Mouse (Mus musculus) forebrain, embryonic 13.5 days (tissue): Measurements from ENCODE around the gene Arid3a. TPM values are rescaled to one million over a fixed set of nuclear protein-coding genes. Genes with fewer than 3 reads are reported as not detected.

Experiments
- ATAC-seq: fragments of 200-750 bp; cut with Nextera tagmentation; 2 replicates; pipeline ENCODE4 v1.8.0; 2017
- H3K27ac ChIP-seq: fragments of 300-500 bp; sonication (generic); 2 replicates; pipeline ENCODE4 v1.5.1; 2015; ENCODE audit warnings: inconsistent platforms, mild to moderate bottlenecking, moderate library complexity
- H3K27me3 ChIP-seq: fragments of 300-500 bp; sonication (generic); 2 replicates; pipeline ENCODE4 v1.6.1; 2015; ENCODE audit warnings: mild to moderate bottlenecking, inconsistent platforms
- H3K36me3 ChIP-seq: fragments of 300-500 bp; sonication (generic); 2 replicates; pipeline ENCODE4 v1.6.1; 2015; ENCODE audit warnings: mild to moderate bottlenecking, inconsistent platforms; ENCODE audit not compliant: poor library complexity, severe bottlenecking
- H3K4me1 ChIP-seq: fragments of 300-500 bp; sonication (generic); 2 replicates; pipeline ENCODE4 v1.6.1; 2015; ENCODE audit warnings: inconsistent platforms
- H3K4me2 ChIP-seq: fragments of 300-500 bp; sonication (generic); 2 replicates; pipeline ENCODE4 v1.6.1; 2015; ENCODE audit warnings: inconsistent platforms, mild to moderate bottlenecking, moderate library complexity
- H3K4me3 ChIP-seq: fragments of 300-500 bp; sonication (generic); 2 replicates; pipeline ENCODE4 v1.5.1; 2015; ENCODE audit warnings: mild to moderate bottlenecking, inconsistent platforms
- H3K9ac ChIP-seq: fragments of 300-500 bp; sonication (generic); 2 replicates; pipeline ENCODE4 v1.6.1; 2015; ENCODE audit warnings: mild to moderate bottlenecking, inconsistent platforms
- H3K9me3 ChIP-seq: fragments of 300-500 bp; sonication (generic); replicated peaks from 2 replicates; pipeline ENCODE4 v1.6.1; 2016; ENCODE audit warnings: inconsistent platforms
- WGBS: fragments of 180-500 bp; shearing (Covaris S2); methylation state at CpG from one replicate; pipeline ENCODE4 v1.1.7; 2015; 5-methylcytosine and 5-hydroxymethylcytosine counted together
- polyA plus RNA-seq: library from polyadenylated mRNA; unstranded; fragments of >200 nt; fragmentation: Nextera tagmentation; extraction: Ambion mirVana; gene quantifications from 2 replicates; pipeline ENCODE4 v1.2.1, GENCODE M21; 2015

Arid3a gene
- polyA plus RNA-seq, 1 experiment from 2014 or later: 2.5 TPM

- no peak overlapping the region for H3K27ac ChIP-seq
Measured at GRCm38 (mm10) chr10:79987771-79988505, 61.1 kb downstream of the Arid3a start.

DNA sequence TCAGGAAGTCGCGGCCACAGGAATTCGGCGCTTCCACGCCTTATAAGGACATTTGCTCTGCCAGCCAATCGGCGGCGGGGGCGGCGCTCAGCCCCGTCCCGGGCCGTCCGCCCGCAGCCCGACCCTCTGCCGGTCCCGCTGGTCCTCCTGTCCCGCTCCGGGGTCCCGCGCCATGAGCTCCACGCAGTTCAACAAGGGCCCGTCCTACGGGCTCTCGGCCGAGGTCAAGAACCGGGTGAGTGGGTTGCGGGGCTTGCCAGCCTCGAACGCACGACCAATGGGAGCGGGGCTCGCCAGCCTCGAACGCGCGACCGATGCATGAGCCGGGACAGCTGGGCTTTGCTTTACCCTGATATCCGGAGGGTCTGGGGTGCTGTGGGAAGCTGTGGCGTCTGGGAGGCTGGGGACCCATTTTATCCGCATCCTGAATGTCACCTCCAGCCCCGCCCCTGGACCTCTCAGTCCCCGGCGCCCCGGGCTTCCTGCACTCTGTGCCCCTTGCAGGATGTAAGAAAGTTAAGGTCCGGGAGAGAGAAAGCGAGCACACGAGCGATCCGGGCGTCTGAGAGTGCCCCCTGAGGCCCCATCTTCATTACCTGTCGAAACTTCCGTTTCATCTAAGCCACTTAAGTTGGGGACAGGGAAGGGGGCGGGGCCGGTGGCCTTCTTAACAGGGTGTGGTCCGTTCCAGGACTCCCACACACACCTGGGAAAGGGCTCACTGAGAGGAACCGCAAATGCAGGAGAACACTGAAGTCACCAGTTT is 61.8 kb downstream of the Arid3a start, which contains the start of gene Cnn2:
Gene Cnn2, plus strand, starts transcription at position 79 of the 766 bp plus-strand sequence.
- WGBS: 2% methylated on average over 42 of the region's 59 CpGs
- no peak for ATAC-seq
- Histone ChIP-seq H3K27me3 (peaks cover 48% of the 10 kb centered on the region), H3K36me3 (no peaks in the 10 kb centered on the region), H3K9ac (peak within 1 kb of the TSS; percentile 60), H3K4me3 (peak within 1 kb of the TSS; percentile 42), H3K9me3 (peaks cover 11% of the 10 kb centered on the region), H3K4me1 (peaks cover 22% of the 10 kb centered on the region), H3K27ac (no peak within 1 kb of the TSS), H3K4me2 (peak within 1 kb of the TSS; percentile 58)

More at GRCm38 (mm10) chr10:79987771-79988505, 61.1 kb downstream of the Arid3a start:
- no peaks in the 10 kb centered on the region for H3K36me3 ChIP-seq
- WGBS: 11% methylated on average over 27 of the region's 27 CpGs
- H3K9ac ChIP-seq: peak overlapping the region; percentile 60
- H3K9me3 ChIP-seq: peaks cover 11% of the 10 kb centered on the region
- H3K4me1 ChIP-seq: peaks cover 29% of the 10 kb centered on the region
- ATAC-seq: no peak
- H3K27me3 ChIP-seq: peaks cover 48% of the 10 kb centered on the region
- peak overlapping the region; percentile 58 for H3K4me2 ChIP-seq
- H3K4me3 ChIP-seq: peak overlapping the region; percentile 42

- H3K27ac ChIP-seq: no peak overlapping the region
- peaks cover 11% of the 10 kb centered on the region for H3K9me3 ChIP-seq
- peak overlapping the region; percentile 42; the same call in 1 of the 2 replicates for H3K4me3 ChIP-seq
- ATAC-seq: no peak
- H3K4me1 ChIP-seq: peaks cover 24% of the 10 kb centered on the region
- WGBS: 29% methylated on average over 8 of the region's 8 CpGs
- H3K36me3 ChIP-seq: no peaks in the 10 kb centered on the region
- H3K4me2 ChIP-seq: peak overlapping the region; percentile 58; the same call in 1 of the 2 replicates
- no peak overlapping the region for H3K9ac ChIP-seq
- H3K27me3 ChIP-seq: peaks cover 48% of the 10 kb centered on the region
Measured at GRCm38 (mm10) chr10:79989272-79989786, 62.5 kb downstream of the Arid3a start.

- peaks cover 48% of the 10 kb centered on the region for H3K27me3 ChIP-seq
- no peaks in the 10 kb centered on the region for H3K36me3 ChIP-seq
- peaks cover 11% of the 10 kb centered on the region for H3K9me3 ChIP-seq
- ATAC-seq: no peak
- no peak overlapping the region for H3K9ac ChIP-seq
- H3K27ac ChIP-seq: no peak overlapping the region
- H3K4me2 ChIP-seq: peak overlapping the region; percentile 58; the same call in 1 of the 2 replicates
- peaks cover 27% of the 10 kb centered on the region for H3K4me1 ChIP-seq
- no peak overlapping the region for H3K4me3 ChIP-seq
- 11% methylated on average over 15 of the region's 15 CpGs for WGBS
Measured at GRCm38 (mm10) chr10:79989870-79990269, 63.0 kb downstream of the Arid3a start.

GRCm38 (mm10) chr10:79991099-79991498 is 64.3 kb downstream of the Arid3a start:
- Histone ChIP-seq H3K9me3 (peaks cover 11% of the 10 kb centered on the region), H3K4me2 (no peak overlapping the region), H3K36me3 (no peaks in the 10 kb centered on the region), H3K4me3 (no peak overlapping the region), H3K9ac (no peak overlapping the region), H3K27me3 (peaks cover 48% of the 10 kb centered on the region), H3K27ac (no peak overlapping the region), H3K4me1 (peaks cover 22% of the 10 kb centered on the region)
- WGBS: 50% methylated on average over 12 of the region's 12 CpGs
- no peak for ATAC-seq

DNA sequence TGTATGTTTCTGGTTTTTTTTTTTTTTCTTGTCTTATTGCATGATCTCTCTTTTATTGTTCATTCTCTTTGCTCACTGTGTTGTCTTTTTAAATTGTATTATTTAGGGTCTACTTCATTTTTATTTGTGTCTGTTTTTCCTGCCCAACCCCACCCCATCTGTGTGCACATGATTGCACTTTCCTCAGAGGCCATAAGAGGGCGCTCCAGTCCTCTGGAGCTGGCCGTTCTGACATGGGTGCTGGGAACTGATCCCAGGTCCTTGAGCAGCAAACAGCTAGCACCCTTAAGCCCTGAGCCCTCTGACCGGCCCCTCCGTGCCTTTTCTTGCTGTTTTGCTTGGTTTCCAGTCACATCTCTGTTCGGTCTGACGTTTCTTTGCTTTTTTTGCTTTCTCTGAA is 64.7 kb downstream of the Arid3a start:
- Histone ChIP-seq H3K27me3 (peaks cover 46% of the 10 kb centered on the region), H3K4me2 (no peak overlapping the region), H3K4me1 (peaks cover 17% of the 10 kb centered on the region), H3K27ac (no peak overlapping the region), H3K9ac (no peak overlapping the region), H3K4me3 (no peak overlapping the region), H3K9me3 (peaks cover 11% of the 10 kb centered on the region), H3K36me3 (no peaks in the 10 kb centered on the region)
- WGBS: 88% methylated on average over 6 of the region's 6 CpGs
- no peak for ATAC-seq

DNA sequence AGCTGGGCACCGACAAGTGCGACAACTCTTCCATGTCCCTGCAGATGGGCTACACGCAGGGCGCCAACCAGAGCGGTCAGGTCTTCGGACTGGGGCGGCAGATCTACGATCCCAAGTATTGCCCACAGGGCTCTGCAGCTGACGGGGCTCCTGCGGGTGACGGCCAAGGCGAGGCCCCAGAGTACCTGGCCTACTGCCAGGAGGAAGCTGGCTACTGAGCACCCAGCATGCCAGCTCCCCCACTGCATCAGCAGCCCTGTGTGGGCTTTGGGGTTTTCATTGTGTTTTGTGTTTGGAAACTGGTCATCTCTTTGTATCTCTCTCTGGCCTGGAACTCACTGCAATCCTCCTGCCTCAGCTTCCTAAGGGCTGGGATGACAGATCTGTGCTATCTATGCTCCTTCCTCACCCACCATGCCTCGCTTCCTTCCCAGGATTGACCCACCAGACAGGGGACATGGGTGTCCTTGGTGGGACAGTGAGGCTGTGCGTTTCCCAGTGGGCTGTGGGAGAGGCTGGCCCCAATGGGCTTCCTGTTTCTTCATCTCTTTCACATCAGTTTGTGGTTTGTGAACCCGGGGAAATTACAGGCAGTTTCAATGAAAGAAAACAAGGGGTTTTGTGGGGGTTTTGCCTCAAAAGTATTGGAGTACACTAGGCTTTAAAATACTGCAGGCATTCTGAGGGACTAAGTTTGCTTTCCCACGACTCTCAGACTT is 67.7 kb downstream of the Arid3a start:
- peaks cover 25% of the 10 kb centered on the region for H3K4me1 ChIP-seq
- peaks cover 30% of the 10 kb centered on the region for H3K27me3 ChIP-seq
- no peak overlapping the region for H3K9ac ChIP-seq
- H3K9me3 ChIP-seq: peaks cover 11% of the 10 kb centered on the region
- H3K27ac ChIP-seq: no peak overlapping the region
- no peak overlapping the region for H3K4me2 ChIP-seq
- no peaks in the 10 kb centered on the region for H3K36me3 ChIP-seq
- WGBS: 81% methylated on average over 16 of the region's 16 CpGs
- no peak overlapping the region for H3K4me3 ChIP-seq
- ATAC-seq: no peak

DNA sequence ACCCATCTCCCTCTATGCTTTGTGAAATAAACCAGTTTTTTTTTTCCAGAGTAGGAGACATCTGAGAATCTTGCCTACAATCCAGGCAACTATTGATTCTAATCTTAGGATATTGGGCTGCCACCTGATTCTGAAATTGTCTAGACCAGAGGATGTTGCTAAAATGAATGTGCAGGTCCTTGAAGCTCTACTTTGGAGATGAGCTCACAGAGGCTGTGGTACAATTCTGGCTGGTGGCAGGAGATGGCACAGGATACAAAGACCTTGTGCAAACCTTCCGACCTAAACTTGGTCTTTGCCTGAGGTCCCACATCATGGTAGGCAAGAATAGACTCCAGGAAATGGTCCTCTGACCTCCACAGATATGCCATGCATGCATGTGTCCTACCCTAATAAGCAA is 68.8 kb downstream of the Arid3a start:
- no peak overlapping the region for H3K27ac ChIP-seq
- 0 out of 2 replicates have a peak overlapping the region, but pooled peaks have one; percentile 51 for H3K4me3 ChIP-seq
- H3K27me3 ChIP-seq: peaks cover 32% of the 10 kb centered on the region
- H3K36me3 ChIP-seq: no peaks in the 10 kb centered on the region
- H3K9me3 ChIP-seq: peaks cover 11% of the 10 kb centered on the region
- peaks cover 25% of the 10 kb centered on the region for H3K4me1 ChIP-seq
- no peak overlapping the region for H3K9ac ChIP-seq
- H3K4me2 ChIP-seq: no peak overlapping the region; the same call in 1 of the 2 replicates
- WGBS: 92% methylated on average over 1 of the region's 1 CpGs
- no peak for ATAC-seq

- no peaks in the 10 kb centered on the region for H3K36me3 ChIP-seq
- peaks cover 25% of the 10 kb centered on the region for H3K4me1 ChIP-seq
- peak within 1 kb of the TSS; percentile 63 for H3K9ac ChIP-seq
- H3K4me2 ChIP-seq: peak within 1 kb of the TSS; percentile 81
- H3K27me3 ChIP-seq: peaks cover 32% of the 10 kb centered on the region
- WGBS: under 1% methylated on average over 34 of the region's 34 CpGs
- peak; percentile 89 for ATAC-seq
- peaks cover 3% of the 10 kb centered on the region for H3K9me3 ChIP-seq
- peak within 1 kb of the TSS; percentile 51 for H3K4me3 ChIP-seq
- H3K27ac ChIP-seq: peak within 1 kb of the TSS; percentile 52
Measured at GRCm38 (mm10) chr10:79996272-79997033, 69.6 kb downstream of the Arid3a start, which contains the start of gene Abca7. Gene Abca7 (plus strand): TSS chr10:79996494.

- peaks cover 40% of the 10 kb centered on the region for H3K27me3 ChIP-seq
- ATAC-seq: peak; percentile 80
- under 1% methylated on average over 35 of the region's 35 CpGs for WGBS
- H3K4me2 ChIP-seq: peak overlapping the region; percentile 81
- peak overlapping the region; percentile 63 for H3K9ac ChIP-seq
- H3K4me1 ChIP-seq: peaks cover 25% of the 10 kb centered on the region
- no peaks in the 10 kb centered on the region for H3K36me3 ChIP-seq
- peak overlapping the region; percentile 51 for H3K4me3 ChIP-seq
- H3K27ac ChIP-seq: peak overlapping the region; percentile 45
- no peaks in the 10 kb centered on the region for H3K9me3 ChIP-seq
Measured at GRCm38 (mm10) chr10:79997034-79997760, 70.4 kb downstream of the Arid3a start.
